Mouse (Mus musculus) E14TG2a.4 (cell line): ENCODE data around the gene Arhgef15.
"Not testable (repeated sequence)": the region's sequence is repeated elsewhere in the genome, so short reads cannot be mapped to it uniquely, and the experiment has no call there.

Source experiments
- H3K27me3 ChIP-seq: 2 replicates; pipeline ENCODE4 v1.6.1; 2014; ENCODE audit warnings: low read length, control low read depth; ENCODE audit not compliant: insufficient read depth
- H3K36me3 ChIP-seq: 2 replicates; pipeline ENCODE4 v1.6.1; 2014; ENCODE audit warnings: low read length, control low read depth; ENCODE audit not compliant: insufficient read depth
- H3K4me1 ChIP-seq: replicated peaks from 2 replicates; pipeline ENCODE4 v1.6.1; 2014; ENCODE audit warnings: low read depth, low read length, control low read depth
- H3K4me3 ChIP-seq: replicated peaks from 2 replicates; pipeline ENCODE4 v1.5.1; 2014; ENCODE audit warnings: mild to moderate bottlenecking, low read length
- H3K9me3 ChIP-seq: 2 replicates; pipeline ENCODE4 v1.6.1; 2014; ENCODE audit warnings: low read length, control low read depth
- CTCF ChIP-seq: conservative IDR thresholded peaks from 2 replicates; pipeline ENCODE4 v1.5.1; 2014; ENCODE audit warnings: low read length
- NANOG ChIP-seq: IDR thresholded peaks from 2 replicates; pipeline ENCODE4 v1.6.1; 2014; ENCODE audit warnings: borderline replicate concordance, low read length, mixed read lengths
- POU5F1 ChIP-seq: IDR thresholded peaks from 2 replicates; pipeline ENCODE4 v1.6.1; 2014; ENCODE audit warnings: low read length, borderline replicate concordance

The Arhgef15 gene

DNA sequence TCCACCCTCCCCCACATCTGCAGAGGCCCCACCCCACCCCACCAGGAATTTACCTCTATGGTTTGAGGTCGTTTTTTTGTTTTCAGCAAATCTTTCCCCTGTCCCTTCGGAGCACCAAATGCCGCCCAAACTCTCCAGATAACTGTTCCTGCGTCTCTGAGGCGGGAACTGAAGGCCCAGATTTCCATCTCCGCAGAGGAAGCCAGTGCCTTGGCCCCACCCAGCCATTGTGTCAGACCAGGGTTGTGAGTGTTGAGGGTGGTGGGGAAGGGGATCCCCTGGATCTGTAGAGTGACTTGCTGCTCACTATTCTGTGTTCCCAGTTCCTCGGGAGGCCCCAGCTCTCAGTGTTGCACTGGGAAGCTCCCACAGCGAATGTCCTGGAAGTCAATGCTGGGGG, at the start of gene Arhgef15:
Arhgef15 (minus strand) TSS at position 173 of the 400 bp plus-strand sequence.
- peak within 1 kb of the TSS; percentile 75 for H3K4me3 ChIP-seq
- no peaks in the 10 kb centered on the region for H3K36me3 ChIP-seq
- peaks cover 55% of the 10 kb centered on the region for H3K4me1 ChIP-seq
- TF ChIP-seq POU5F1 = no peak
- peaks cover 43% of the 10 kb centered on the region for H3K27me3 ChIP-seq
- H3K9me3 ChIP-seq = no peaks in the 10 kb centered on the region

DNA sequence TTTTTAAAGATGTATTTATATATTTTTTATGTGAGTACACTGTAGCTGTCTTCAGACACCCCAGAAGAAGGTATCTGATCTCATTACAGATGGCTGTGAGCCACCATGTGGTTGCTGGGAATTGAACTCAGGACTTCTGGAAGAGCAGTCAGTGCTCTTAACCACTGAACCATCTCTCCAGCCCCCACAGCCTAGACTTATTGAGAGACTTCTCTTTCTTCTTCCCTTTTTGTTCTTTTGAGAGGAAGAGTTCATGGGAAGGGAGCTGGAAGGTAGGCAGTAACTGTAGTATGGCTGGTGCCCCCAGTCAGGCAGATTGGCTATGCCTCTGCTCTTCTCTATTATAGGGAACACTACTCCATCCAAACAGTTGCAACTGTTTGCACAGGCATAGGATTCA, 49.3 kb upstream of the Arhgef15 start:
- H3K4me1 ChIP-seq = peaks cover 69% of the 10 kb centered on the region
- not testable (repeated sequence) for H3K27me3 ChIP-seq, H3K9me3 ChIP-seq
- peak overlapping the region; percentile 99 for H3K4me3 ChIP-seq
- peaks cover 58% of the 10 kb centered on the region for H3K36me3 ChIP-seq

DNA sequence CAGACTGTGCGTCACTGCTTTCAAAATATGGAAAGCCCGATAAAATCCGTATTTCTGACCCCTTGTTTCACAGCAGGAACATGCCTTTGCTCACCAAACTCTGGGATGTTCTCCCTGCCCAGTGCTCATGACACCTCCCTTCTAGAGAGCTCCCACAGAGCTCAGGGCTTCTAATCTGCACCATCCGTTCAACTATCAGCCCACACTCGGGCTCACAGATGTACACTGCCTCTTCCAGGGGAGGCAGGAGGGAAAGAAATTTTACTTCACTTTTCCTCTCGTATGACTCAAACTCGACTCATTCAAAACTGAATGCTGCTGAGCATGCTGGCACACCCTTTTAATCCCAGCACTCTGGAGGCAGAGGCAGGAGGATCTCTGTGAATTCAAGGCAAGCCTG, 47.9 kb upstream of the Arhgef15 start:
- H3K9me3 ChIP-seq = no peaks in the 10 kb centered on the region
- no peak for TF ChIP-seq CTCF
- no peak for TF ChIP-seq POU5F1
- no peak for TF ChIP-seq NANOG
- peaks cover 68% of the 10 kb centered on the region for H3K4me1 ChIP-seq
- H3K36me3 ChIP-seq = peaks cover 72% of the 10 kb centered on the region
- H3K27me3 ChIP-seq = no peaks in the 10 kb centered on the region
- no peak overlapping the region for H3K4me3 ChIP-seq

DNA sequence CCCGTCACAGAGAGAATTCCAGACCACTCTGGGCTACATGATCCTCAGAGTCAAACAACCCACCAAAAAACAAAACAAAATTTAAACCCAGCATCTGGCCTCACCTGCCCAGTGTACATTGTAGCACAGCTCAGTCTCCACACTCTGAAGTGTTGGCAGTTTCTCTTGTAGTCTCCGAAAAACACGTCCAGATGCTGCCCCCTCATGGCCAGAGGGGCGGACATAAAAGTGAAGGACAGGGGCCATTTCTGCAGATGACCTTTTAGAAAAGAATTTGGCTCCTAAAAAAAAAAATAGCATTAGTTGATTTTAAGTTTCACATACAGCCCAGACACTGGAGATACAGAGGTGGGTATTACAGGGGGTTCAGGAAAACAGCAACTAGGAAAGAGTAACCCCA, 46.3 kb upstream of the Arhgef15 start:
- Histone ChIP-seq H3K27me3 (no peaks in the 10 kb centered on the region), H3K4me1 (peaks cover 66% of the 10 kb centered on the region), H3K36me3 (peaks cover 88% of the 10 kb centered on the region), H3K9me3 (no peaks in the 10 kb centered on the region), H3K4me3 (no peak overlapping the region)
- TF ChIP-seq POU5F1 (no peak), CTCF (0 out of 2 replicates have a peak, but pooled peaks have one; percentile 9)

DNA sequence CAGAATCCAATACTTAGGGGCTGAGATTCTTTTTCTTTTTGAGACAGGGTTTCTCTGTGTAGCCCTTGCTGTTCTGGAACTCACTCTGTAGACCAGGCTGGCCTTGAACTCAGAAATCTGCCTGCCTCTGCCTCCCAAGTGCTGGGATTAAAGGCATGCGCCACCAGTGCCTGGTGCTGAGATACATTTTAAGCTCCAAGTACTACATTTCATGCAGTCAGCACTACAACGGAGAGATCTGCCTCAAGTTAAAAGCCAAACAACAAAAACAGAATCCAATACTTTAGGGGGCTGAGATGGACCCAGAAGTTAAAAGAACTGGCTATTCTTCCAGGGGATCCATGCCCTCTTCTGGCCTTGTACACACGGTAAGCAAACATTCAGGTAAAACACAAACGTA, 45.5 kb upstream of the Arhgef15 start:
- H3K27me3 ChIP-seq, H3K9me3 ChIP-seq, H3K4me3 ChIP-seq: not testable (repeated sequence)
- Histone ChIP-seq H3K36me3 (peaks cover 96% of the 10 kb centered on the region), H3K4me1 (peaks cover 71% of the 10 kb centered on the region)

DNA sequence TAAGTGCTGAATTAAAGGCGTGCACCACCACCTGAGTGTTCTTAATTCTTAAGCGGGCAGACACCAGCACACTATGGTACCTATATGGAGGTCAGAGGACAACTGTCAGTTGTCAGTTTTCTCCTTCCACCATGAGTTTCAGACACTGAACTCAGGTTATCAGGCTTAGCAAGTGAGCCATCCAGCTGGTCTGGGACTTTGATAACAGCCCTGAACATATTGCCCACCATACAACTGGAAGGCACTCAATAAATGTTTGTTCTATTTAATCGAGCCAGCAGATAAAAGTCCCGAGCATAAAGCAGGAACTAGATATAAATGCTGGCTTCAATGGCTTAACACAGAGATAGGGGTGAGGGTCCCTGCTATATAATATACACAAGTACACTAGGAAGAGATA, 39.8 kb upstream of the Arhgef15 start:
- Histone ChIP-seq H3K4me3 (no peak overlapping the region), H3K4me1 (peaks cover 62% of the 10 kb centered on the region), H3K9me3 (no peaks in the 10 kb centered on the region), H3K36me3 (peaks cover 100% of the 10 kb centered on the region), H3K27me3 (no peaks in the 10 kb centered on the region)
- TF ChIP-seq NANOG (no peak), CTCF (no peak)

DNA sequence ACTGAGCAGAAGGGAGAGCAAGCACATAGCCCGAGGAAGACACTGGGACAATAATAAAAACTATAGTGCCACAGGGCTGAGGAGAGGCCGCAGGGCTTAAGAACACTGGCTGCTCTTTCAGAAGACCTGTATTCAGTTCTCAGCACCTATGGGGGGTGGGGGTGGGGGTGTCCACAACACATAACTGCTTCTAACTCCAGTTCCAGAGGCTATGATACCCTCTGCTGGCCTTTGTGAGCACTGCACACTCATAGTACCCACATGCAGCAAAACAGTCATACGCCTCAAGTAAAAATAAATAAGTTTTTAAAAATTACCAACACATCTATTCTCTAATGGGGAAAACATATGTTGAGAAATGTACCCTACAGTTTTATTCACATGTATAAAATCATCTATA, 37.1 kb upstream of the Arhgef15 start:
- Histone ChIP-seq H3K27me3 (no peaks in the 10 kb centered on the region), H3K9me3 (no peaks in the 10 kb centered on the region), H3K4me1 (peaks cover 62% of the 10 kb centered on the region), H3K4me3 (no peak overlapping the region), H3K36me3 (peaks cover 100% of the 10 kb centered on the region)
- TF ChIP-seq POU5F1 = no peak
- peak; percentile 51 for TF ChIP-seq CTCF

DNA sequence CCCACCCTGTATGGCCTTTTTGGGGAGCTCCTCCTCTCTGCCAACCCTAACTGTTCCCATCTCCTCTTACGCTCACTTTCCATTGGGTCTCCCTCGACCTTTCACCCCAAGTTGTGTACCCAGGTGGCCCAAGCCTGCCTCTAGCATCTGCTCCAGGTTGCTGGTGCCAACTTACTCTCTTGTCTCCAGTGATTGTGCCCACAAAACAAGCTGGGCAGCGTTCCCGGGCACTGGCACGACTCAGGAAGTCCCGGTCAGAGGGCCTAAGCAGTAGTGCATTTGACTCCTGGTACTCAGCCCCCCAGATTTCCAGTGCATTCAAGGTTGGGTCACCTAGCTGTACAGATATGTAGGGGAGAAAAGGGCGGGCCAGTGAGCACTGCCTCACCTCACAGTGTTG, 35.8 kb upstream of the Arhgef15 start:
- Histone ChIP-seq H3K9me3 (no peaks in the 10 kb centered on the region), H3K4me3 (no peak overlapping the region), H3K36me3 (peaks cover 100% of the 10 kb centered on the region), H3K4me1 (peaks cover 64% of the 10 kb centered on the region), H3K27me3 (no peaks in the 10 kb centered on the region)
- TF ChIP-seq POU5F1 = no peak
- no peak for TF ChIP-seq NANOG
- TF ChIP-seq CTCF = no peak

DNA sequence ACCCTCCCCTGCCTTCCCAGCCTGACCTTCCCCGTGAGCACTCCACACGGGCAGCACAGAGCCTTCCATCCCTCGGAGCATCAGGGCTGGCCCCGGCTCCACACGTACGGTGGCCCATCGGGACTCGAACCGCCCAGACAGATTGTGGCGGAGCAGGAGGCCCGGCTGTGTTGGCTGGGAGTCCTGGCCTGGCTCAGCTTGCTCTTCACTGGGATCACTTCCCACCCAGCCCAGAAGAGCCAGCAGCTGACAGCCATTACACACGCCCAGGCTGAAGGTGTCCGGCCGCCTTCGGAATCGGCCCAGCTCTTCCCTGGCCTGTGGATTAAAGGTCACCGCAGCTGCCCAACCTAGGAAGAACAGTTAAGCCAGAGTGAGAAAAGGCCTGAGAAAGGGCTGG, 31.1 kb upstream of the Arhgef15 start:
- peaks cover 88% of the 10 kb centered on the region for H3K36me3 ChIP-seq
- TF ChIP-seq NANOG (no peak), CTCF (no peak), POU5F1 (no peak)
- H3K9me3 ChIP-seq = no peaks in the 10 kb centered on the region
- peaks cover 42% of the 10 kb centered on the region for H3K4me1 ChIP-seq
- H3K27me3 ChIP-seq = no peaks in the 10 kb centered on the region
- H3K4me3 ChIP-seq = no peak overlapping the region

DNA sequence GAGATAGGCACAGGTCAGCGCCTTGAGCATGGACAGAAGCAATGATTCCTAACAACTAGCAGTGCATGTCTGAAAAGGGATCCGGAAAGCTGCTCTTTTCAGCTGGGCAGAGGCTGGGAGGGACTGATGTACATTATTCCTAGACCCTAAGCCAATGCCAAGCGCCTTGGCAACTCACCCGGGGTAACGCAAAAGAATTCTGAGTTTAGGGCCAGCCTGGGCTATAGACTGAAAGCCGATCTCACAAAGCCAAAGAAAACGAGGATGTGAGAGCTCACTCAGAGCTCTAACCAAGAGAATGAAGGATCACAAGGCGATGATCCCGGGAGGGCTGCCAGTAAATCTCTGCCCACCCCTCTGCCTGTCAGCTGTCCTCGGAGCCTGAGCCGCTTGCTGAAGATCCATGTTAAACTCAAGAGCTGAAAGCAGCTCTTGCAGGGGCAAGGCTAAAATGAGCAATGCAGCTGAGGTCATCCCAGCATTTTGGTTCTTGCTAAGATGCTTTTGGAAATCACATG, 30.1 kb upstream of the Arhgef15 start:
- no peaks in the 10 kb centered on the region for H3K27me3 ChIP-seq
- no peaks in the 10 kb centered on the region for H3K9me3 ChIP-seq
- TF ChIP-seq POU5F1 = no peak
- no peak for TF ChIP-seq NANOG
- TF ChIP-seq CTCF = no peak
- H3K36me3 ChIP-seq = peaks cover 79% of the 10 kb centered on the region
- H3K4me1 ChIP-seq = peaks cover 32% of the 10 kb centered on the region
- H3K4me3 ChIP-seq = no peak overlapping the region
